Mouse (Mus musculus) myocyte (in vitro differentiated cells): ENCODE data around the gene Klk1b22. TPM values are rescaled to one million over a fixed set of nuclear protein-coding genes. Genes with fewer than 3 reads are reported as not detected.

Experiments used
- H3K27me3 ChIP-seq: one replicate; pipeline ENCODE4 v1.6.1; 2011; ENCODE audit not compliant: control insufficient read depth, insufficient read depth, insufficient read length
- H3K36me3 ChIP-seq: one replicate; pipeline ENCODE4 v1.6.1; 2011; ENCODE audit not compliant: control insufficient read depth, insufficient read depth
- H3K4me2 ChIP-seq: one replicate; pipeline ENCODE4 v1.6.1; 2011; ENCODE audit warnings: low read depth, control low read depth
- H3K4me3 ChIP-seq: one replicate; pipeline ENCODE4 v1.5.1; 2011; ENCODE audit warnings: mild to moderate bottlenecking, control low read depth, moderate library complexity
- H3K79me2 ChIP-seq: one replicate; pipeline ENCODE4 v1.6.1; 2011; ENCODE audit not compliant: control insufficient read depth, insufficient read depth
- H3ac ChIP-seq: one replicate; pipeline ENCODE4 v1.6.1; 2011; ENCODE audit not compliant: control insufficient read depth, insufficient read length
- CEBPB ChIP-seq: IDR thresholded peaks from 2 replicates; pipeline ENCODE4 v1.6.1; 2011; ENCODE audit warnings: mild to moderate bottlenecking, moderate library complexity; ENCODE audit not compliant: poor library complexity, insufficient read depth, severe bottlenecking
- E2F4 ChIP-seq: IDR thresholded peaks from one replicate; pipeline ENCODE4 v1.6.1; 2011; ENCODE audit warnings: mild to moderate bottlenecking, control low read depth, moderate library complexity; ENCODE audit not compliant: insufficient read depth
- MAX ChIP-seq: IDR thresholded peaks from one replicate; pipeline ENCODE4 v1.6.1; 2011; ENCODE audit warnings: low read depth, mild to moderate bottlenecking, control low read depth
- MYOD1 ChIP-seq, 3 experiments: IDR thresholded peaks; one replicate each; pipeline ENCODE4 v1.6.1; 2011; ENCODE audit warnings: control low read depth in 2 of 3, low read depth in 2 of 3, mild to moderate bottlenecking in 2 of 3, moderate library complexity in 1 of 3; ENCODE audit not compliant: insufficient read length in 2 of 3, control insufficient read depth in 1 of 3
- MYOG ChIP-seq, 3 experiments: IDR thresholded peaks; one replicate each; pipeline ENCODE4 v1.6.1; 2011; ENCODE audit warnings: control low read depth in 2 of 3, low read depth in 2 of 3, mild to moderate bottlenecking in 2 of 3; ENCODE audit not compliant: insufficient read length in 2 of 3, control insufficient read depth in 1 of 3, insufficient read depth in 1 of 3
- POLR2A ChIP-seq: IDR thresholded peaks from one replicate; pipeline ENCODE4 v1.6.1; 2011; ENCODE audit warnings: low read depth, mild to moderate bottlenecking, control low read depth, moderate library complexity; ENCODE audit not compliant: insufficient read length
- POLR2AphosphoS2 ChIP-seq: IDR thresholded peaks from one replicate; pipeline ENCODE4 v1.6.1; 2011; ENCODE audit warnings: low read depth, control low read depth; ENCODE audit not compliant: insufficient read length
- REST ChIP-seq: IDR thresholded peaks from one replicate; pipeline ENCODE4 v1.6.1; 2011; ENCODE audit warnings: mild to moderate bottlenecking, control low read depth, moderate library complexity; ENCODE audit not compliant: insufficient read depth, insufficient read length
- SRF ChIP-seq: IDR thresholded peaks from one replicate; pipeline ENCODE4 v1.6.1; 2011; ENCODE audit warnings: low read depth; ENCODE audit not compliant: control insufficient read depth, insufficient read length
- TCF12 ChIP-seq: IDR thresholded peaks from one replicate; pipeline ENCODE4 v1.6.1; 2011; ENCODE audit warnings: mild to moderate bottlenecking, control low read depth; ENCODE audit not compliant: poor library complexity, insufficient read depth, severe bottlenecking
- TCF3 ChIP-seq: IDR thresholded peaks from one replicate; pipeline ENCODE4 v1.6.1; 2011; ENCODE audit warnings: low read depth, control low read depth; ENCODE audit not compliant: insufficient read length
- USF1 ChIP-seq: IDR thresholded peaks from one replicate; pipeline ENCODE4 v1.6.1; 2011; ENCODE audit warnings: low read depth, mild to moderate bottlenecking, control low read depth, moderate library complexity
- polyA plus RNA-seq: library from polyadenylated mRNA; unstranded; fragments of >200 nt; fragmentation: generic; extraction: Trizol; gene quantifications from one replicate; pipeline ENCODE4 v1.2.1, GENCODE M21; 2012; ENCODE audit warnings: missing spikeins

Gene Klk1b22
- polyA plus RNA-seq, 1 experiment: 1.1 TPM

DNA sequence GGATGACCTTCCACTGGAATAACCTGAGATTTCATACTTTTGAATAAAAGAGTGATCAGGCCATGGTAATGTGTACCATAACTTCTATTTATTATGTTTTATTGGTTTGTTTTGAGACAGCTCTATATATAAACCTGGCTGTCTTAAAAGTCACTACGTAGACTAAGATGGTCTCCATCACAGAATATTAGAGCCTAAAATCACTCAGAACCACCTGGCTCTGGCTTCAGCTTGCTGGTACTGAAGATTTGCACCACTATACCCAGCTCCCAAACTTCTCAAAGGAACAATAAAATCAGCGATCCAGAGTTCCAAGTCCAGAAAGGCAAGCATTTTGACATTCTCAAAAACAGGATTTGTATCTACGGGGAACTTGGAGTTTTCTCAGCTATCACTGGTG, 24.0 kb downstream of the Klk1b22 start, which contains the start of gene Klk1b16:
Klk1b16 (plus strand) TSS at position 301 of the 400 bp plus-strand sequence.
- H3K79me2 ChIP-seq: no peaks in the 10 kb centered on the region
- H3ac ChIP-seq: no peak within 1 kb of the TSS
- no peaks in the 10 kb centered on the region for H3K27me3 ChIP-seq
- TF ChIP-seq TCF12 (no peak), MYOD1 (IDR thresholded peaks at IDR 0.05; ENCODE audit: control insufficient read depth in 1 of 3, insufficient read length in 2 of 3, low read depth in 2 of 3) (no peak), USF1 (no peak), REST (no peak), POLR2A (no peak), MAX (no peak), SRF (no peak), E2F4 (no peak), POLR2AphosphoS2 (no peak), TCF3 (no peak), CEBPB (no peak), MYOG (IDR thresholded peaks at IDR 0.05; ENCODE audit: control insufficient read depth in 1 of 3, insufficient read depth in 1 of 3, insufficient read length in 2 of 3, low read depth in 2 of 3) (no peak)
- H3K4me3 ChIP-seq: no peak within 1 kb of the TSS
- H3K4me2 ChIP-seq: no peak within 1 kb of the TSS
- H3K36me3 ChIP-seq: no peaks in the 10 kb centered on the region

Other genes with a start within 250 kb of the Klk1b22 start
- gene Klk4, start 231.5 kb upstream of the Klk1b22 start, polyA plus RNA-seq: 0.22 TPM
- not detected for gene Klk15, start 178.9 kb upstream of the Klk1b22 start, polyA plus RNA-seq
- gene Klk1b8, start 162.0 kb upstream of the Klk1b22 start, polyA plus RNA-seq: not detected
- gene Klk1b1, start 145.9 kb upstream of the Klk1b22 start, polyA plus RNA-seq: not detected
- not detected for gene Klk1b9, start 136.6 kb upstream of the Klk1b22 start, polyA plus RNA-seq
- gene Klk1b11, start 116.8 kb upstream of the Klk1b22 start, polyA plus RNA-seq: not detected
- gene Klk1b26, start 100.5 kb upstream of the Klk1b22 start, polyA plus RNA-seq: 0.32 TPM
- 0.11 TPM for gene Klk1b27, start 60.4 kb upstream of the Klk1b22 start, polyA plus RNA-seq
- not detected for gene Klk1b21, start 10.3 kb upstream of the Klk1b22 start, polyA plus RNA-seq
- gene Klk1b16, start 24.1 kb downstream of the Klk1b22 start, polyA plus RNA-seq: not detected
- gene Klk1b24, start 75.6 kb downstream of the Klk1b22 start, polyA plus RNA-seq: not detected
- gene Klk1b3, start 85.5 kb downstream of the Klk1b22 start, polyA plus RNA-seq: not detected
- not detected for gene Klk1b4, start 94.8 kb downstream of the Klk1b22 start, polyA plus RNA-seq
- not detected for gene Klk1b5, start 103.3 kb downstream of the Klk1b22 start, polyA plus RNA-seq
- gene Klk1, start 112.7 kb downstream of the Klk1b22 start, polyA plus RNA-seq: not detected
- gene Gm36864, start 123.5 kb downstream of the Klk1b22 start, polyA plus RNA-seq: not detected
- gene 1700028J19Rik, start 134.0 kb downstream of the Klk1b22 start, polyA plus RNA-seq: 0.62 TPM
- gene 2410002F23Rik, start 134.0 kb downstream of the Klk1b22 start, polyA plus RNA-seq: 40.9 TPM
- 0.06 TPM for gene Acp4, start 144.7 kb downstream of the Klk1b22 start, polyA plus RNA-seq
- gene Gm15517, start 148.8 kb downstream of the Klk1b22 start, polyA plus RNA-seq: not detected
- 0.60 TPM for gene Clec11a, start 194.2 kb downstream of the Klk1b22 start, polyA plus RNA-seq
- gene Shank1, start 197.6 kb downstream of the Klk1b22 start, polyA plus RNA-seq: 0.10 TPM